Mouse (Mus musculus): Measurements from ENCODE around the gene Adipoq.

Adipoq gene

DNA sequence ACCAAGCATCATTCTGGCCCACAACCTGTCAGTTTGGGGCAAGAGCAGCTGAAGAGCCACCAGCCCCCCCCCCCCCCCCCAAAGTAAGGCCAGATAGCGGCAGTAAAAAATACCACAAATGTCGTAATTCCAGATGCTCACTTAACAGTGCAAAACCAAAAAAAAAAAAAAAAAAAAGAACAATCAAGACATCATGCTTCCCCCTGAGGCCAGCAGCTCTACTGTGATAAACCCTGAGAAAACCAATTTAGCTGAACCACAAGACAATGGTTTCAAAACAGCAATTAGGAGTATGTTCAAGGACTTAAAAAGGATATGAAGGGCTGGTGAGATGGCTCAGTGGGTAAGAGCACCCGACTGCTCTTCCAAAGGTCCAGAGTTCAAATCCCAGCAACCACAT is 15.8 kb downstream of the Adipoq start:
- DNase-seq (ENCODE audit: low read depth): no peak

DNA sequence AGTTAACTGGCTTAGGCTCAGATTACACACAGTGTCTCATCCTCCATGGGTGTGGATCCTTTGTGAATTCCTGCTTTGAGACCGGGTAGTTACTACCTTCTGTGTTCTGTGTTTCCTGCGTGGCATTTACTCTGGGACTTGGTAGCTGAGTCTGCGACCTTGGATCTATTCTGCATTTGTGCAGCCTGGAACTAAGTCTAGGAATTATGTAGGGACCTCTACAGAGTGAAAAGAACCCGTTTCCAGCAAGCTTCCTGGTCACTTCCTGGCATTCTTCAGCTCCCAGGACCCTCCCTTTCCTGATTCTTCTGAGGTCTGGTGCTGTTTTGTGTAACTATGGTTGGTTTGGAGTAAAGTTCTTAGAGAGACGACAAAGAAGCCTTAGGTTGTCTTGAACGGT is 18.1 kb downstream of the Adipoq start:
- no peak for DNase-seq (ENCODE audit: low read depth)

DNA sequence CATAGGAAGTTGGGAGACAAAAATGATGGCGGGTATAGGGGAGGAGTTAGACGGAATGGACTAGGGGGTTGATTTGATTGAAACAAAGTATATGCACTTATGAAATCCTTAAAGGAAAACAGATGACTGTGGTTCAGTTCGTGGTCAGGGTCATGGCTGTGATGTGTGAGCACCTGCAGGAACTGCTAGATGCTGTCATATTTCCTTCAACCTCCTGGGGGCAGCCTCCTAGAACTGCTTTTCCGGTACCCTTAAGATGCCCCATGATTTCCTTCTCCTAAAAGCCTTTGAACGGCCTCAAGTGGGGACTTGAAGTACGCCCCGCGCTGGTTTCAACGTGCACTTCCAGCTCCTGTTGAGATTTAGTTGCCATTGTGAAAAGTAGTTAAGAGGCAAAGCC is 19.1 kb downstream of the Adipoq start:
- peak; percentile 91 for DNase-seq (ENCODE audit: low read depth)

DNA sequence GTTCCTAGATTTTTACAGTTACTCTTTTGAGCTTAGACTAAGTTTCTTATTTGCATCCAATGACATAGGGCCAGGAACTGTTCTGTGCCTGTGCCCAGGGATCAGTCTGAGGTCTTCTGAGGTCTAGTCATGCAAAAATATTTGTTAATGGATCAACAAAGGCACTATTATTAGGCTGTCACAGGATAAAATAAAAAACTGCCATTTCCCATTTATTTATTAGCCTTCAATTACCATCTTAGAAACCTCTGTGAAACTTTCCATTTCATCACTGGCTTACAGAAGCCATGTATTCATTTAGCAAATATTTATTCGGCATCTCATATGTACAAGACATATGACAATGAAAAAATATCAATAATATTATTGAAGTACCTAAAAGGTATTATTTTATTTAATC is 20.3 kb downstream of the Adipoq start:
- no peak for DNase-seq (ENCODE audit: low read depth)

DNA sequence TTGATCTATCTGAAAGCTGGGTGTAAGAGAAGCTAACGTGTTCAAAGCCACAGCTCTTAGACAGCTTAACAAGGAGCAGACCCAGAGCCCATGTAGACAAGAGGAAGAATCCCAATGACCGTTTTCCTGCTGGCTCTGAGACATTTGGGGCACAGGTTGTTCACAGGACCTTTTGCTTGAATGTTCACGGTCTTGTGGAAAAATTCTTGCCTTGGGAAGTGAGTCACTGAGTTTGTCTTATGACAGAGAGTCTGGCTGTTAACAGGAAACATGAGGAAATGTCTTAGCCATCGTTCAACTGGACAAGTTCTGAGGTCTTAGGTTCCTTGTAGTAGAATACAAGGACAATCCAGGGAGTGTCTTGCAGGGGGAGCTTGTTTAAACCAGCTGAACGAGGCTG is 20.7 kb downstream of the Adipoq start:
- no peak for DNase-seq (ENCODE audit: low read depth)

DNA sequence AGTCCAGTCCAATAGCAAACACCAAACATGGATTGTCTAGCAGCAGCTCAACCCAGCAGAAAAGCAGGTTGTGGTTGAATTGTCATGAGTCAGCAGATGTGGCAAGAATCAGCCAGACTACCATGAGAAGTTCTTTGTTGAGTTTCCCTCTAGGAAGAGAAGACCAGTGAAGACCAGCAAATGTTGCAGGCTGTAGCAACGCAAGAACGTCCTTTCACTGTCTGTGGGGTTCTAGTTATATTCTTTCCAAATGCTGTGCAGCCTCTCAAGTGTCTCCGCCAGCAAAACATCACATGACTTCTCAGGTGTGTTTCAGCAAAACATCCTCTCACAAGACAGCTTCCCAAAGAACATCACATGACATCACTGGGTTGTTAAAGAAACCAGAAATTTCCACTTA is 24.5 kb downstream of the Adipoq start:
- peak; percentile 84 for DNase-seq (ENCODE audit: low read depth)

DNA sequence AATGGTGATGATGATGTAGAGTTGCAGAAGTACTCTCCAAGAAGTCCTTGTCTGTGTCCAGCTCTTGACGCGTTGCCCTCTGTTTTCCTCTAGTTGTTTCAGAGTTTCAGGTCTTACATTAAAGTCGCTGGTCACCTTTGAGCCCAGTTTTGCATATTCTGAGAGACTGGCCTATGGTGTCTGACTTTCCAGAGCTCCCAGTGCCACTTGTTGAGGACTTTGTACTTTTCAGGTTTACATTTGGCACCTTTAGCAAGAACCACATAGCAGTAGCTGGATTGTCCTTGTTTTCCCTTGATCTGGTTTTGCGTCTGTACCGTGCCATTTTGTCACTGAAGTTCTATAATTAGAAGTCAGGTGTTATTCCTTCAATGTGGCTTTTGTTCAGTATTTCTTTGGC is 27.6 kb downstream of the Adipoq start:
- peak; percentile 32 for DNase-seq (ENCODE audit: low read depth)

DNA sequence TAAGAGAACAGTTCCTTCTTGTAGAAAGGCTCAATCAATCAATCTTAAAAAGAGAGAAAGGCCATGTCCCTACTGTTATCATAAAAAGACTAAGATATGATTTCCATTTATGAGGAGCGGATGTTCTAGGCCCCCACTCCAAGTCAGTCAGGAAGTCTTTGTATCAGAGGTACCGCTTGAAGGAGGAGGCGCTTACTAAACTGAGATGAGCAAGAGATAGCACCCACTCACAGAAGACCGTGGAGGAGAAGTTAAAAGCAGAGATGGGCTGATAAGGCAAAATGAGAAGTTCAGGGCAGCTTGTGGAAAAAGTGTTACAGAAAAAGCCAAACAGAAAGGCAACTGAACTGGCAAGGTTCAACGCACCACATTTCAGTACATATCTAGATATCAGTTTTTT is 28.5 kb downstream of the Adipoq start:
- DNase-seq (ENCODE audit: low read depth): peak; percentile 90

DNA sequence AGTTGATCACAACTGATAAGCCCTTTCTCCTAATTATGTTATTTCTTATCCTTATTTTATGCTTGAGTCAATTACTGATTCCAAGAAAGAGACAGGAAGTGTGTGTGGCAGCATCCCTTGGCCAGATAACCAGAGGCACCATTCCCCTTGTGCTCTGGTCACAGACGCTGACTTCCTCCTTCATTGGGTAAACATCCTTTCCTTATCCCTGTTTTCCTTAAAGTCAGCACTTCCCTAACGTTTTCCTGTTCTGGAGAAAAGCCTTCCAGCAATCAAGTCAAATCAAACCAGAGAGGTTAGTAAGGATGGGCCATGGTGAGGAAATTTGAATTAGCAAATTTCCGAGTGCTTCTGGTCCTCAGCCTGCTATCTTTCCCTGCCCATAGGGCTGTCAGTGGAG is 29.6 kb downstream of the Adipoq start:
- no peak for DNase-seq (ENCODE audit: low read depth)

DNA sequence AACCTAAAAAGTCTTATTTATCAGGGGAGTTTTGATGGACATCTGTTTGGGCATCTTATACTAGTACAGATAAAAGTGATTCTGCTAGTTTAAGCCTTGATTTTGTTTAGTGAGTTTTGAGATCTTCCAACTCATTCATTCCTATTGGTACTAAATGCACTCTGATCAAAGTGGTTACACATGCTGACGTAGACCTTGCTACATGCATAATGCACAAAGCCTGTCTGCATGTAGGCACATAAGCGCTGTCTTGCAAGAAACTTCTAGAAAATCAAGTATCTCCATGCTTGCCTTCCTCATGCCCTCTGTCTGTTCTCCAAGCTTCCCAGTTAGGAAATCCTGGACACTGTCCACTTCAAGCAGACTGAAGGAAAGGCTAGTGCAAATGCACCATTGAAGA is 31.5 kb downstream of the Adipoq start:
- DNase-seq (ENCODE audit: low read depth): peak; percentile 65

DNA sequence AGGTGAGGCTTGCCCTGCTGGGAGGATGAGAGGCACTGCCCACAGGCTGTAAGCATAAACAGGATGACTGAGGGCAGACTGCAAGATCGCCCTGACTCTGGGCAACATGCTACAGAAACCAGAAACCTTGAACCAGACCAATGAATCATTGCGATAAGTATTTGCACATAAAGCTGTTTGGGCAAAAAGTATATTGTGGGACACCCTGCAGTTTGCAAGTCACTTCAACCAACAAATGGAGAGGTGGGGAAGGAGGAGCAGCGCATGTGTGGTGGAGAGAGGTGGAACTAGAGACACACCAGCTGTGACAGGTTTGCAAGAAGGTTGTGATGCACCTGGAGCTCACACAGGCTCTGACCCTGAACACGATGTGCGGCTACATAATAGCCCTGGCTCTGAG is 32.5 kb downstream of the Adipoq start:
- DNase-seq (ENCODE audit: low read depth): peak; percentile 67

DNA sequence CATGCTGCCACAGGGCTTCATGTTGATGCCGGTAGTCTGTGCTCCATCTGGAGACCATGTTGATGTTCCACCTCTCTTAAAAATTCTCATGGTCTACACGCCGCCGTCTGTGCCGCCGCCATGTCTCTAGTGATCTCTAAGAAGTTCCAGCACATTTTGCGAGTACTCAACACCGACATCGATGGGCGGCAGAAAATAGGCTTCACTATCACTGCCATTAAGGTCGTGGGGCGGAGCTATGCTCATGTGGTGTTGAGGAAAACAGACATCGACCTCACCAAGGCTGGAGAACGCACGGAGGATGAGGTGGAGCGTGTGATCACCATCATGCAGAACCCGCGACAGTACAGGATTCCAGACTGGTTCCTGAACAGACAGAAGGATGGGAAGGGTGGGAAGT is 33.1 kb downstream of the Adipoq start:
- DNase-seq (ENCODE audit: low read depth): peak; percentile 48

DNA sequence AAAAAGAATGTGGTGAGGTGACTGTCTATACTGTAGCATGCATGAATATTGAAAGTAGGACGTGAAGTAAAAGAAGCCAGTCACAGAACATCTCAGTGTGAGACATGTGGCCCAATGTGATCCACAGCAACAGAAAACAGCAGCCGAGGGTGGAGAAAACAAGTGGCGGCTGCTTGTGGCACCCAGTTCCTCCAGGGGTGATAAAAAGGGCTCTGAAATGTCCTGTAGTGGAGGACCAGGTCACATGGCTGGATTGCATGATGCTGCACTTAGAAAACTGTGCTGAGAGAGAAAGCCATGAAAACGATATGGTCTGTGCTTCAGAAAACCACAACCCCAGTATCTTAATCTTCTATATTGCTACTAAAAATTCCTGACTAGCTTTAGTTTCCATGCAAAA is 34.7 kb downstream of the Adipoq start:
- no peak for DNase-seq (ENCODE audit: low read depth)

DNA sequence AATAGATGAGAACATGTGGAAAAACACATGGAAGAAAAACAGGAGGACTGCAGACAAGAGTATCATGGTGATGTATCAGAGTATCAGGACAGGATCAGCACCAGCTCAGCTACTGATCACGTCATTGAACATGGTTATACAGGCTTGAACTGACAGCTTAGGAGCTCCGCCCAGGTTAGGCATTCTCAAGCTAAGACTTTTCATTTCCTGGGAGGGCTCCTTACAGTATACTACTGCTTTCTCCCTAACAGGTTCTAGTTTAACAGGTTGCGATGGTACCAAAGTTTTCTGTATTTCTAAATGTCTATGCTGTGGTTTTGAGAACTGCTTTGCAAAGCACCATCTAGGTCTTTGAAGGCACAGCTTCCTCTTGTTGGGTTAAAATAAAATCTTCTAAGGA is 35.2 kb downstream of the Adipoq start:
- DNase-seq (ENCODE audit: low read depth): peak; percentile 93

DNA sequence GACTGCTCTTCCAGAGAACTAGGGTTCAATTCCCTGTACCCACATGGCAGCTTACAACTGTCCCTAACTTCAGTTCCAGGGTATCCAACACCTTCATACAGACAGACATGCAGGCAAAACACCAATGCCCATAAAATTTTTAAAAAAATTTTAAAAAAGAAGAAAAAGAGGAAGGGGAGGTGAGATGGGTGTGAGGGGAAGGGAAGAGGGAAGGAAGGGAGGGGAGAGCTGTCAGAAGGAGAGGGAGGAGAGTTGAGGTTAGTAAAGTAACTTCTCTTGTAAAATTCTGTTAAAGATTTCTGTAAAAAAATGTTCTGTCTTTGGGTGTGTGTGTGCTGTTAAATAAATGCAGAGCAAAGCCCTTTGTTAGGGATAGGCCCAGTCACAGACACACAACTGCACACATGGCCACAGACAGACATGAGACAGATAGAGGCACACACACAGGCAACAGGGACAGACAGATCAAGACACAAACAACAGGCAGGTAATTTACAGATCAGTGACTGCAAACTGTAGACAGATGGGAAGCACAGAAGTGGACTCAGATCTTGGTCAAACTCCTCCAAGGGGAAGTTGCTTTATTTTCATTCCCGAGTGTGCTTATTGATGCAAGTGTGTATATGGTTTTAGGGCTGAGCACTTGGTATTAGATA is 35.7 kb downstream of the Adipoq start:
- DNase-seq (ENCODE audit: low read depth): peak; percentile 62

DNA sequence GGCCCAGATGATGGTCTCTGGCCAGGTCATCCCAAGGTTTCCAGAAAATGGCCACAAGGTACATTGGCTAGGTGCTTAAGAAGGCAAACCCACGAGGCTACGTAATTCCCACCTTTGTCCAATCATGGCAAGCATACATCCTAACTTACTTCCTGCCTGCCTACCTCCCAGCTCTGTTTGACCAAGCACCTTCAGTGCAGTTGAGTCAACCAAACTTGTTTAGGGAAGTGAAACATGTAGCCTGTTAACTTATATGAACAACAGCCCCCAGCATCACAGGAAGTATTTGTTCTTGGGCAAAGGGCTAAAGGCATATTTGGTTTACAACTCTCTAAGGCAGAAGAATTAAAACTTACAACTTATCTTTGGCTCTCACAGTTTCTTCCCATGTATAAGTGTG is 39.5 kb downstream of the Adipoq start:
- DNase-seq (ENCODE audit: low read depth): no peak

DNA sequence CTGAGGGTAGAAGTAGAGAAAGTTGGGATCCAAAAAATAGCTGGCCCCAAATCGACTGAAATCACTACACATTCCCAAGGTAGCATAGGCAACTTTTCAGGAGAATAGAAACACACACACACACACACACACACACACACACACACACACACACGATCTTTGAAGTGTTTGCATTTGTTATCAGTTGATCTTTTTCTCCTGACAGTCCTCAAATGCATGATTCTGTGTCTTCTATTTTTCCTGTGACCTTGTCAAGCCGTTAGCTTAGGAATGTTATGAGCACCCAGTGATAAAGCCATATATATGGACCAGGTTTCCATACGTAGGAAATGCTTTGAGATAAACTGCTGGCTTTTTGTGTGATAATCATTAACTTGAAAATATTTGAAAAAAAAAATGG is 40.1 kb downstream of the Adipoq start:
- no peak for DNase-seq (ENCODE audit: low read depth)

DNA sequence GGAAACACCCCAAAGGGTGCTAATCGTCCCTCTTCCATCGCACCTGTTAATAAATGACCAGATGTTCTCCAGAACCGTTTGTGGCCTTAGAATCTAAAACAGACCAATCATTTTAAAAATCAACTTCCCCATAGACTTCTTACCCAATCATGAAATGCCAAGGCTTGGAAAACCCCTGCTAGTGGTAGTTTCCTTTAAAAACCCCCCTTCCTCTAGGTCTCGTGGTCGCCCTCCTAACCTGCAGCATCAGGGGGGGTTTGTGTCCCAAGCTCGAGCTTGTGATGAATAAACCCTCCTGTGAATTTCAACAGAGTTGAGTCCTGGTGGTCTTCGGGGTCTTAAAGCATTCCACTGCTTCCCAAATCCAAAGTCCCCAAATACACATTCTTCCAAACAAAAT is 41.6 kb downstream of the Adipoq start:
- no peak for DNase-seq (ENCODE audit: low read depth)

DNA sequence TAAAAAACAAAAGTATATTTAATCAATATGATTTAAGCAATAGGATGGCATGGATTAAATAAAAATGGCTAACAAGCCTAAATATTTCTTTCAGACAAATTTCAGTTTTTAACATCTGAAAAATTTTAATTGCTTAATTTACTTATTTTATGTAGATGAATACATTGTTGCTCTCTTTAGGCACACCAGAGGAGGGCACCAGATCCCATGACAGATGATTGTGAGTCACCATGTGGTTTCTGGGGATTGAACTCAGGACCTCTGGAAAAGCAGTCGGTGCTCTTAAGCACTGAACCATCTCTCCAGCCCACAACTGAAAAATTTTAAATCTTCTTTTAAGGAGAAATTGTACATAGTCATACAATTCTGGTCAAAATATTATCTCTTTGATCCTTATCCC is 43.3 kb downstream of the Adipoq start:
- no peak for DNase-seq (ENCODE audit: low read depth)

DNA sequence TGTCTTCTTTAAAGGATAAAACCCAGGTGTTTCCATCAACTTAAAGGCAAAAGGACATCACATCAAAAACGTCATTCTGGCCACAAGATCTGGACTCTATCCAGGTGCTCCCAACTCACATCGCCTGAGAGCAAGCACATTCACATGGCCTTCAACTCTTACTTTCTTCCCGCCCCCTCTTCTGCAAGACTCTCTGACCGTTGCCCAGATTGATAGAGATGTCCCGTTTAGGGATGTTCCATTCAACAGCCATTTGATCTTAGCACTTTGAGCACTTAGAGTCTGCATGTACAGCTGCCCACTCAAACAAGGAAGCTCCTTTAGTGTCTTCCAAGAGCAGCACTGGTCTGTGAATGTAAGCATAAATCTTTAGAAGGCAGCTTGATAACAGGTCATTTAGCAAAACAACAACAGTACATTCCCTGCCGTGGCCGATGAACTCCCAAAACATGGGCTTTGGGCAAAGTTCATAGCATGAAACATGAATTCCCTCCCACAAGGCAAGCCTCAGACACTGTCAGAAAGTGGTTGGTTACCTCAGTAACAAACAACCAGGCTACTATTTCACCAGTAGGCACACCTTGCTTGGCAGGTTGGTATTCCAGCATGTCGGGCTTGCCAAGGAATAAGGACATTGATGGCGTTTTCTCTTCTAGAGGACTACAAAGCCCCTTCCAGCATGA is 45.4 kb downstream of the Adipoq start:
- DNase-seq (ENCODE audit: low read depth): no peak

DNA sequence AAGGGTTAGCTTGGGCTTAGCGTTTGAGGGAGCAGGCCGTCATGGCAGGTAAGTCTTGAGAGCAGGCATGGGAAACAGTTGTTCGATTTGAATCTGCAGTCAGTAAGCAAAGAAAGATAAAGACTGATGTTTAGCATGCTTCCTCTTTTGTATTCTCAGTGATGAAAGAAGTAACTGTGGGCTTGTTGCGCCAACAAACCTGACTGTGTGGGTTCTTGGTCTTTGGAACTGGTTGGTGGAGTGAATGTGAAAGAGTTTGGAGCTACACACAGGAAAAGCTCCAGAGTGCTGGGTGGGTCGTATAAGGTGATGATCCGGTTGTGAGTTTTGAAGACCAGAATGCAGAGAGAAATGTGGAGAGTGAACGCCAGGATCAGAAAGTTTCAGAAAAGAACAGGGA is 49.3 kb downstream of the Adipoq start:
- DNase-seq (ENCODE audit: low read depth): peak; percentile 72

DNA sequence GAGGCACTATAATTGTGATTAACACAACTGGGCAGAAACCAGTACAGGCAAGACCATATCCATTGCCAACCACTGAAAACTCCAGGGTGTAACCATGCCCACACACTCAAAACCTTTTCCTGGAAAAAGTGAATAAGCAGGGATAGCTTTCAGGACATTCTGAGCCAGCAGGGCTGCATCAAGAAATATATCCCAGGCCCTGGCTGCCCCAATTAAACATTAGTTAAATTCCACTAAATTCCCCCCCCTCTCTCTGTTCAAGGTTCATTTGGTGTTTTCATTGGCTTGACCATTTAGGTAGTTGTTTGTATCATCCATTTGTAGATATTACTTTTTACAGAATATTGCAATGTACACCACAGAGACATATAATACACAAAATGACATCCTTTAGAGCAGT is 50.0 kb downstream of the Adipoq start:
- no peak for DNase-seq (ENCODE audit: low read depth)

DNA sequence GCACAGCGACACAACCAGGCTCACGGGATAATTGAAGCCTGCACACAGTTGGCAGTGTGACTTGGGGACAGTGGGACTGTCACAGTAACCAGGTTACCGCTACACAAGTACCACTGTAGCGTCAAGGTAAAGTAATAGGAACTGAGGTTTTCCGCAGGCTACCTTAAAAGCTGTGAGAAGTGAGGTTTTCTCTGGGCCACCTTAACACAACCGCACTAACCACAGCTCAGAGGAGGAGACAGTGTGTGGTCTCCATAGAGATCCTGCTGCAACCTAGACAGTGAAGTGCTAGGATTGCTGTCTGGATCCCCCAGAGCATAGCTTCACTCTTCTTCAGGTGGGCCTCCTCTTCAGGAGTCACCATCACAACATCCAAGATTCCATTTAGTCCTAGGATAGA is 50.5 kb downstream of the Adipoq start:
- DNase-seq (ENCODE audit: low read depth): peak; percentile 69

DNA sequence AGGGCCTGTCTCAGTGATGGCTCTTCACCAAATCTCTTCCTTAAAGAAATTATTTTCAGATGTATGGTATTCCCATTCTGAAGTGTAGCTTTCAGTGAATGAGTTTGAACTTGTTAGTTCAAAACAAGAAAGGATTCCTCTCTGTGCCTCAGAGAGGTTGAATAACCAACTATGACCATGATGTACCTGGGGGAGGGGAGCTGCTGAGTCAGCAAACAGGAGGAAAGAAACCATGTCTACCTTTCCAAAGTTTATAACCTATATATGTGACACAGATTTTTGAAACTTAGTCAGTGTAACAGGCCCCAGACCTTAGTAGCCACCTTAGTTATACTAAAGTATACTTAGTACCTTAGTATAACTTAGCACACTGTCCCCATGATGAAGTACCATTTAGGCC is 55.2 kb downstream of the Adipoq start:
- no peak for DNase-seq (ENCODE audit: low read depth)
